Mouse (Mus musculus) hindbrain, postnatal 0 days (tissue): ENCODE data around the gene Atg9b. TPM values are rescaled to one million over a fixed set of nuclear protein-coding genes. Genes with fewer than 3 reads are reported as not detected.

Experiments used
- ATAC-seq: fragments of 200-750 bp; cut with Nextera tagmentation; 2 replicates; pipeline ENCODE4 v1.8.0; 2017; ENCODE audit warnings: mild to moderate bottlenecking, moderate TSS enrichment, moderate library complexity
- DNase-seq: peaks from one replicate; pipeline ENCODE4 v3.0.0-alpha.2; 2015; ENCODE audit warnings: low spot score
- H3K27ac ChIP-seq: fragments of 300-500 bp; sonication (generic); 2 replicates; pipeline ENCODE4 v1.5.1; 2014; ENCODE audit warnings: mild to moderate bottlenecking
- H3K27me3 ChIP-seq: fragments of 300-500 bp; sonication (generic); 2 replicates; pipeline ENCODE4 v1.6.1; 2014; ENCODE audit warnings: low read length, mixed read lengths; ENCODE audit not compliant: insufficient read depth
- H3K36me3 ChIP-seq: fragments of 300-500 bp; sonication (generic); 2 replicates; pipeline ENCODE4 v1.6.1; 2014; ENCODE audit warnings: low read length, mixed read lengths; ENCODE audit not compliant: insufficient read depth
- H3K4me1 ChIP-seq: fragments of 300-500 bp; sonication (generic); 2 replicates; pipeline ENCODE4 v1.6.1; 2014; ENCODE audit warnings: antibody characterized with exemption, low read length, mixed read lengths; ENCODE audit not compliant: insufficient read depth
- H3K4me2 ChIP-seq: fragments of 300-500 bp; sonication (generic); 2 replicates; pipeline ENCODE4 v1.6.1; 2014; ENCODE audit warnings: low read depth, mild to moderate bottlenecking, low read length, moderate library complexity, mixed read lengths
- H3K4me3 ChIP-seq: fragments of 300-500 bp; sonication (generic); 2 replicates; pipeline ENCODE4 v1.5.1; 2014; ENCODE audit warnings: low read length
- H3K9ac ChIP-seq: fragments of 300-500 bp; sonication (generic); replicated peaks from 2 replicates; pipeline ENCODE4 v1.6.1; 2014; ENCODE audit warnings: mild to moderate bottlenecking, low read length, moderate library complexity, mixed read lengths
- H3K9me3 ChIP-seq: fragments of 300-500 bp; sonication (generic); 2 replicates; pipeline ENCODE4 v1.6.1; 2016; ENCODE audit warnings: low read length, mixed read lengths
- CTCF ChIP-seq: IDR thresholded peaks from 2 replicates; pipeline ENCODE4 v1.5.1; 2016; ENCODE audit warnings: antibody characterized with exemption, control low read depth, low read depth
- WGBS: fragments of 180-500 bp; shearing (Covaris S2); extraction: QIAGEN DNeasy Blood & Tissue Kit; methylation state at CpG from one replicate; pipeline ENCODE4 v1.1.7; 2014; 5-methylcytosine and 5-hydroxymethylcytosine counted together
- polyA plus RNA-seq: library from polyadenylated mRNA; unstranded; fragments of >200 nt; fragmentation: Nextera tagmentation; extraction: Ambion mirVana; gene quantifications from 2 replicates; pipeline ENCODE4 v1.2.1, GENCODE M21; 2015
- total RNA-seq: library from RNA; depleted of rRNA; stranded (reverse); fragments of >200 nt; gene quantifications from 2 replicates; pipeline ENCODE4 v1.2.3, GENCODE M21; 2014; rRNA removed

The Atg9b gene
- total and polyA plus RNA-seq, 2 experiments from 2014 or later, result 6.1 to 9.8 TPM

- Histone ChIP-seq H3K9ac (no peak overlapping the region), H3K4me1 (0 out of 2 replicates have a peak, but pooled peaks cover 2% of the 10 kb centered on the region), H3K27ac (no peak overlapping the region), H3K4me3 (no peak overlapping the region), H3K4me2 (no peak overlapping the region), H3K27me3 (no peaks in the 10 kb centered on the region), H3K36me3 (0 out of 2 replicates have a peak, but pooled peaks cover 4% of the 10 kb centered on the region), H3K9me3 (no peaks in the 10 kb centered on the region)
- peak; percentile 89 for ATAC-seq
- peak; percentile 74 for DNase-seq
- TF ChIP-seq CTCF, result peak; percentile 87
- 16% methylated on average over 3 of the region's 3 CpGs for WGBS
Measured at GRCm38 (mm10) chr5:24335888-24336511, 55.9 kb downstream of the Atg9b start.

- TF ChIP-seq CTCF, result no peak
- Histone ChIP-seq H3K4me2 (no peak overlapping the region), H3K4me3 (no peak overlapping the region), H3K27me3 (no peaks in the 10 kb centered on the region), H3K27ac (no peak overlapping the region), H3K36me3 (0 out of 2 replicates have a peak, but pooled peaks cover 4% of the 10 kb centered on the region), H3K4me1 (peaks cover 8% of the 10 kb centered on the region), H3K9me3 (no peaks in the 10 kb centered on the region), H3K9ac (no peak overlapping the region)
- ATAC-seq (no peak), DNase-seq (no peak)
- WGBS, result 42% methylated on average over 3 of the region's 3 CpGs
Measured at GRCm38 (mm10) chr5:24334749-24335148, 57.2 kb downstream of the Atg9b start.

Other genes with a start within 250 kb of the Atg9b start
- gene Nupl2, start 227.2 kb downstream of the Atg9b start, total RNA-seq, result 11.8 and 12.9 TPM in 2 replicates
- gene Nupl2, start 227.2 kb downstream of the Atg9b start, polyA plus RNA-seq, result 8.0 and 11.2 TPM in 2 replicates
- gene Kcnh2, start 40.5 kb downstream of the Atg9b start, total RNA-seq, result 55.9 and 70.5 TPM in 2 replicates
- gene Kcnh2, start 40.5 kb downstream of the Atg9b start, polyA plus RNA-seq, result 10.8 and 11.5 TPM in 2 replicates
- 8.7 and 13.3 TPM in 2 replicates for gene Nos3, start 27.3 kb downstream of the Atg9b start, total RNA-seq
- gene Nos3, start 27.3 kb downstream of the Atg9b start, polyA plus RNA-seq, result 7.2 and 7.4 TPM in 2 replicates
- 63.2 and 90.6 TPM in 2 replicates for gene Abcb8, start 1.5 kb upstream of the Atg9b start, total RNA-seq
- gene Abcb8, start 1.5 kb upstream of the Atg9b start, polyA plus RNA-seq, result 41.9 and 43.5 TPM in 2 replicates
- 0.37 and 1.9 TPM in 2 replicates for gene Asic3, start 21.2 kb upstream of the Atg9b start, total RNA-seq
- gene Asic3, start 21.2 kb upstream of the Atg9b start, polyA plus RNA-seq, result 0.58 and 1.3 TPM in 2 replicates
- gene Cdk5, start 31.4 kb upstream of the Atg9b start, total RNA-seq, result 81.0 and 87.7 TPM in 2 replicates
- 151 and 158 TPM in 2 replicates for gene Cdk5, start 31.4 kb upstream of the Atg9b start, polyA plus RNA-seq
- gene Slc4a2, start 31.7 kb upstream of the Atg9b start, total RNA-seq, result 41.5 and 44.4 TPM in 2 replicates
- 17.1 and 17.8 TPM in 2 replicates for gene Slc4a2, start 31.7 kb upstream of the Atg9b start, polyA plus RNA-seq
- 200 and 203 TPM in 2 replicates for gene Fastk, start 53.1 kb upstream of the Atg9b start, total RNA-seq
- 99.2 and 101 TPM in 2 replicates for gene Fastk, start 53.1 kb upstream of the Atg9b start, polyA plus RNA-seq
- 74.6 and 78.4 TPM in 2 replicates for gene Tmub1, start 55.7 kb upstream of the Atg9b start, total RNA-seq
- gene Tmub1, start 55.7 kb upstream of the Atg9b start, polyA plus RNA-seq, result 50.0 and 51.2 TPM in 2 replicates
- 277 and 287 TPM in 2 replicates for gene Agap3, start 60.0 kb upstream of the Atg9b start, total RNA-seq
- gene Agap3, start 60.0 kb upstream of the Atg9b start, polyA plus RNA-seq, result 112 and 121 TPM in 2 replicates
- gene Gbx1, start 135.1 kb upstream of the Atg9b start, total RNA-seq, result 6.5 and 11.3 TPM in 2 replicates
- gene Gbx1, start 135.1 kb upstream of the Atg9b start, polyA plus RNA-seq, result 4.1 and 4.4 TPM in 2 replicates
- gene Asb10, start 148.8 kb upstream of the Atg9b start, total RNA-seq, result 0.10 TPM in 1 of 2 replicates, not detected in the other
- 0.16 and 0.21 TPM in 2 replicates for gene Asb10, start 148.8 kb upstream of the Atg9b start, polyA plus RNA-seq
- not detected in 2 replicates for gene 4931409K22Rik, start 164.7 kb upstream of the Atg9b start, total RNA-seq
- 0.09 and 0.16 TPM in 2 replicates for gene 4931409K22Rik, start 164.7 kb upstream of the Atg9b start, polyA plus RNA-seq
- 60.6 and 65.6 TPM in 2 replicates for gene Abcf2, start 185.3 kb upstream of the Atg9b start, total RNA-seq
- 65.4 and 66.5 TPM in 2 replicates for gene Abcf2, start 185.3 kb upstream of the Atg9b start, polyA plus RNA-seq
- gene Chpf2, start 194.6 kb upstream of the Atg9b start, total RNA-seq, result 38.3 and 46.2 TPM in 2 replicates
- gene Chpf2, start 194.6 kb upstream of the Atg9b start, polyA plus RNA-seq, result 25.0 and 26.9 TPM in 2 replicates
- 246 and 262 TPM in 2 replicates for gene Smarcd3, start 232.3 kb upstream of the Atg9b start, total RNA-seq
- gene Smarcd3, start 232.3 kb upstream of the Atg9b start, polyA plus RNA-seq, result 114 and 128 TPM in 2 replicates